Mouse (Mus musculus): ENCODE measurements at regions not wholly inside any gene's neighbourhood (a gene's known extent, or its start where the extent isn't known, plus 50 kb on each side); places are given as distances from the start of the nearest gene placed in this dataset.
"Not testable (repeated sequence)": the region's sequence is repeated elsewhere in the genome, so short reads cannot be mapped to it uniquely, and the experiment has no call there.

DNA sequence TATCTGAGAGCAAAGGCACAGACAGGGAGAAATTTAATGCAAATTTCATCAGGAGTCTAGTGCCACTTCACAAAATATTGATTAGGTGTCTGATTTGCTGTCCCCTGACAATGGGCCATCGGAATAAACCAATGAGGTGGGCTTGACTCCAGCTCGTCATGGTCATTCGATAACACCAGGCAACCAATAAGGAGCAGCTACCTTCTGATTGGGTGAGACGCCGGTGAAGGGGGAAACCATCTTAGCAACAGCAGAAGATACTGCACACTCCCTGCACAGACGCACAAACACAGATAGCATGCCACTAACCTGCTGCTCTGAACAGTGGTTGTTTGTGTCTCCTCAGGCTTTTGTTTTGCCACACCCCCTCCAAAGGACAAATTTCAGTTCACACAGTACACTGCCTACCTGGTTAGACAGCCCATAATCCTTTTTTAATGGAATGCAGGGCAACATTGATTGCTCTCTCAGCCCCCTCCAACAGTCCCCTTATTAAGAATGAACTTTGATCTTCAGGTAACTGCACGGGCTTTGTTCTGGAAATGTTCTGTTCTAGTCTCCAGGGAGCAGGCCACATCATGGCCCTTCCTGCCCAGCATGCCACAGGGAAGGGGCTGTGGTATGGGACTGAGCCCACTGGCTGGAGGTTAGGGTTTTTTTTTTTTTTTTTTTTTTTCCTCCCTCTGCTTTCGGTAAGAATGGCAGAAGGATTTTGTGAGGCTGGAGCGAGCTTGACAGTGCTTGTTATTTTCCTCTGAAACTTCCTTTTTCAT, 285.1 kb upstream of the Ubash3b start:
- DNase-seq (ENCODE audit: low spot score): no peak

DNA sequence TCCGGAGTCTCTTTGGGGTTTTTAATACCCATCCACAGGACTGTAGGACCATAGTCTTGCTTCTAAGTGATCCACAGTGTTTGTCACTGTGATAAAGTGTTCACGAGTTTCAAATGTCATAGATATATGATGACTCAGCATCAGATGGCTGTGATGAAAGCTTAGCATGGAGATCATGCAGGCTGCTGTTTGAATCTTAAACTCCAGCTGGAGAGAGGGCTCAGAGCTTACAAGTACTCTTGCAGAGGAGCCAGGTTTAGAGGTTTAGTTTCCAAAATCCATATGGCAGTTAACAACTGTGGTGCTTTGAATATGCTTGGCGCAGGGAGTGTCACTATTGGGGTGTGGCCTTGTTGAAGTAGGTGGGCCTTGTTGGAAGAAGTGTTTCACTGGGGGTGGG, 280.9 kb upstream of the Ubash3b start:
- no peak for DNase-seq (ENCODE audit: low spot score)

DNA sequence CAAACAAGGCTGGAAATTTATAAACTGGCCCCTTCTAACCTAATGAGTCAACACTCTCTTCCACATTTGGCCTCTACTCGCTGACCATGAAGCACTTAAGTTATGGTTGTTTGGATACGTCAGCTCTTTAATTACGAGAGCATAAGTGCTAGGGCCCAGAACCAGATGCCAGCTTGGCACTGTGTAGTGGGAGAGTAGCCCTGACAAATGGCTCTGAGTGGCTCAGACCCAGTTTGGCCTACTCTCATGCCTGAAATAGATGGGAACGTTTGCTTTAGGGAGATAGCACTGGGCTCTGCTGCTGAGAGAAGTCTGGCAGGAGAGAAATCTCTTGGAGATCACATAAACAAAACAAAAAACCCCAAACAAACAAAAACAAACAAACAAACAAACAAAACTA, 278.5 kb upstream of the Ubash3b start:
- DNase-seq (ENCODE audit: low spot score): no peak

DNA sequence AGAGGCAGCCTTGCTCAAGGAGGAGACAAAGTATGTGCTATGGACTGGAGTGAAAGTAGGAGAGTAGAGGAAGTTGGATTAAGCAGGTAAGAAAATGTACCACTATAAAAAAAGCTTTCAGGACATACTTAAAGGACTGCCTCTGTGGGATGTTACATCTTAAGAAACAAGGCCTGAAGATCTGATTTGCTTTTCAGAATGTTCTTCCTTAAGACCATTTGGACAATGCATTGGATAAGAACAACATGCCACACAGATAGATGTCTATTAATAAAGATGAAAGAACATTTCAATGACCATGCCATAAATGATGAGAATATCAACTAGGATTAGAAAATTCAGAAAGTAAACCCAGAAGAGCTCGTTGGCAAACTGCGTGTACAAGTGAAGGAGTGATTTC, 276.6 kb upstream of the Ubash3b start:
- no peak for DNase-seq (ENCODE audit: low spot score)

DNA sequence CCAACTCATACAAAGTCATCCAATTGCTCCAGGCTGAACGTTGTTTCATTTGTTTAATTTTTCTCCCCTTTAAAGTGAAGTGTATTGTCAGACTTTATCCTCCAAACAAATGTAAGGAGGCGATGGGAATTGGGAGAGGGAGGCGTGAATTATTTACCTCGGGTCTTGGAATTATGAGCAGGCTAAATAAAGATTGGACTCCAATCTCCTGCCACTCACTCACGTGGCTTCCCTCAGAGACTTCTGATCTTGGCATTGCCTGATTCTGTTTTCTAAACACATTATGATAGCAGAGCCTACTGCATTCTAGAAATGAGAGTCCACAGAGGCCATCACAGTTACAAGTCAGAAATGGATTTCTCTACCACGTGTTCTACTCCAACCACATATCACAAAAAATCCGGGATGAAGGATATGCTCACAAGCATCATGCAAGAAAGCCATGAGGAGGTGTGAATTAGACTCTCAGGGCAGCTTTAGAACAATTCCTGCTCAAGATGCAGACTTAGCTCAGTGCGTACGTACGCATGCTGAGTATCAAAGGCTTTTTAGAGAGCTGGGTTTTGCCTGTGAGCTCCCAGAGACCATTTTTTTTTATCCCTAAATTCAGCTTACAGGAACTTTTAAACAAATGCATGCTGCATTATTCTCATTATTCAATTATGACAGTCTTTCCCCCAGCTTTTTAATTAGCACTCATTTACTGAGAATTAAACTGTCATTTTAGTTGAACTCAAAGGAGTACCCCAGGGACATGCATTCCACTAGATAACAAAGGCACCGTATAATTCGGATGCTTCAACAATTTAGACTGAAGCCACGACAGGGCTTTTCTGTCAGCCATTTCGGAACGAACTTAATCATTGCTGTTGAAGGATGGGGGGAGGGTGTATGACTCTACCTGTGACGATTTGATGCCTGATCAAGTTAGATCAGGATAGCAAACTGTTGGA, 269.2 kb upstream of the Ubash3b start:
- DNase-seq (ENCODE audit: low spot score): no peak

DNA sequence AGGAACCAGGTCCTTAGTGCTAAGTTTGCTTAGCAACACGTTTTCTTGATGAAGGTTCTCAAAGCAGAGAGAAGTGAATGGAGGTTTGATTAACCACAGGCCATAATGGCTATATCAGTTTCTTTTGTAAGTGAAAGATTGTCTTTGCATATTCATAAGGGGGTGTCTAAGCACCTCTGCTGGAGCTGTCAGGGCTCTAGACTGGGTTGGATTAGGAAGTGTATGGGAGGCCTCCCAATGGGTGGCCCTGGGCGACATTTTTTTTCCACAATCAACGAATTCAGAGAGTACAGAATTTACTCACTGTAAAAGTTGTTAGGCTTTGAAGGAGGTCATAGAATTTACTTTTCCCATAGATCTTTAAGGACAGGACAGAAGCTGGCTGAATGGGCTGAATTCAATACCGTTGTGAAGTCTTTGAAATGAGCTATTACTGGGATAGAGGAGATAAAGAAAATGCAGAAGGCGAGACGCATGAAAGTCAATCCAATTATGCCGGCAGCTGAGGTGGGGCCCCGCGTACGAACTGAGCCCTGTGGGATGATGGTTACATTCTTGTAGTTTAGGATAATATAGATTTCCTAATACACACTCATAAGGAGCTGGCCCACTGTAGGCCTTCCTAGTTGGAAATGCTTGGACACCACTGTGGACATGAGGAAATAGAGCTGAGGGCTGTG, 268.4 kb upstream of the Ubash3b start:
- DNase-seq (ENCODE audit: low spot score): no peak

DNA sequence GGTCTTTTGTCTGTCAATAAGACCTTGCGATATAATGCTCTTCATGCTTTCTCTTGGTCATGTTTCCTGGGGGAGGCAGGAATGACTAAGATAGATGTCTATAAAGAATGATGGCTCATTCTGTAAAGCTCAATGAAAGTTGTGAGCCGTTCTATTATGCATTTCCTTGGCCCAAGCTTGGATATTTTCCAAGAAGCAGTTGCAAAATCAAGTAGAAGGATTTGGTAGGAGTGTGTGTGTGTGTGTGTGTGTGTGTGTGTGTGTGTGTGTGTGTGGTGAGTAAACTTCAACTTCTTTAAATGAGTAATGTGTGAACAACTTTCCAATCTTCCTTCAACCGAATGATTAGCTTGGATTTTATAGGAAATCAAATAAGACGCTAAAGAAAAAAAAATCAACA, 267.7 kb upstream of the Ubash3b start:
- DNase-seq (ENCODE audit: low spot score): no peak

DNA sequence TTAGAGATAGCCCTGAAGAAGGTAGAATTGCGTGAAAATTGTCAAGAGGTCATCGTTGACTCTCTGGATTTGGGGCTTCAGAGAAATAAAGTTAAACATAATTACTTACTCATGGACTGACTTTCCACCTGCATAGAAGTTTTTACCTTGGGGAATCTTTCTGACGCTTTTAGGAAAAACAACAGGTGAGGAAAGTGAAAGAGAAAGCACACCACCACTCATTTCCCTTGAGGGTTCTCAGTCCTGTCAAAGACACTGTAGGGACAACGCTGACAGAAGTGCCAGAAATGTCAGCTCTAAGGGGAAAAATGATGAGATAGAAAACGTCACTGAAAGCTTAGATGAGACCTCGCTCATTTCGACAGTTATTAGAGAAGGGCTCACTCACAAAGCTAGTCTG, 265.2 kb upstream of the Ubash3b start:
- no peak for DNase-seq (ENCODE audit: low spot score)

DNA sequence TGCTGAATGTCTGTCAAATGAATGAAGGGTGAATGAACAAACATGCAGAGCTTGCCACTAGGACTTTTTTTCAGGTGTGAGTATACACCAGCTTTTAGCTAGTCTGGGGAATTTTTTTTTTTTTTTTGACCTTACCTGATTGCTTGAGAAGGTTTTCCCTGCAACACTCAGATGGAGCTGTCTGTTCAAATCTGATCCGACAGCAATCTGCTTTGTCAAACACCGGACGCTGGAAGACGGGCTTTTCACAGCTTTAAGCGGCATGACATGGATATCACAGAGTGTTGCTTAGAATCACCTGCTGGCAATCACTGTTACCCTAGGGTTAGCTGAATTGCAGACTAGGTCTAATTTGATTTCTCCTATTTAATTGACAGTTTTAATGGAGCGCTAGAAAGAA, 263.7 kb upstream of the Ubash3b start:
- DNase-seq (ENCODE audit: low spot score): no peak

DNA sequence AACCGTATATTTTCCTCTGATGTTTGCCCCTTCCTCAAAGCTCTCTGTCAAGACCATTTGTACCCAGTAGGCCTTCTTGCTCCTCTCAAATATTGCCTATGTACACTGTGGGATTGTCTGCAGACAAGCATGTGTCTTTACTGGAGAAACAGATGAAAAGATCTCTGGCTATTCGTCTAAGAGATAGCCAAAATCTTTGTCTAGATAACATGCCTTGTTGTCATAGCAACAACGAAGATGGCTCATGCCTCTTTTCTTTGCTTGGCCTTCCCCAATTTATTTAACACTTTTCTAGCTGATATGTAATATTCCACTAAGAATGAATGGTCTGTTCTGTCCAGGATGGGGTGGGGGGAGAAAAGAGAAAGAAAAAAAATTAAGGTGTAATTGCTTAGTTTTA, 252.3 kb upstream of the Ubash3b start:
- DNase-seq (ENCODE audit: low spot score): no peak

DNA sequence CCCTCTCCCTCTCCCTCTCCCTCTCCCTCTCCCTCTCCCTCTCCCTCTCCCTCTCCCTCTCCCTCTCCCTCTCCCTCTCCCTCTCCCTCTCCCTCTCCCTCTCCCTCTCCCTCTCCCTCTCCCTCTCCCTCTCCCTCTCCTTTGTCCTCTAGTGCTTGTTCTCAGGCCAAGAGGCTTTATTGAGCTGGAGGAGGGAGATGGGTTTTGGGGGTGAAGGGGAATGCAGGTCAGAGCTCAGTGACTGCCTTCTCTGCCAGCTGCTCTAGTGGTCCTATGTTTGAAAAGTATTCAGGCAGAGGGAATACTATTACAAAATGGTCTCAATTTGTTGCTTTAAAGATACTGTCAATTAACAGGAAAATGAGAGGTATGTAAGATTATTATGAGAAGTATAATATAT, 251.6 kb upstream of the Ubash3b start:
- not testable (repeated sequence) for DNase-seq (ENCODE audit: low spot score)

DNA sequence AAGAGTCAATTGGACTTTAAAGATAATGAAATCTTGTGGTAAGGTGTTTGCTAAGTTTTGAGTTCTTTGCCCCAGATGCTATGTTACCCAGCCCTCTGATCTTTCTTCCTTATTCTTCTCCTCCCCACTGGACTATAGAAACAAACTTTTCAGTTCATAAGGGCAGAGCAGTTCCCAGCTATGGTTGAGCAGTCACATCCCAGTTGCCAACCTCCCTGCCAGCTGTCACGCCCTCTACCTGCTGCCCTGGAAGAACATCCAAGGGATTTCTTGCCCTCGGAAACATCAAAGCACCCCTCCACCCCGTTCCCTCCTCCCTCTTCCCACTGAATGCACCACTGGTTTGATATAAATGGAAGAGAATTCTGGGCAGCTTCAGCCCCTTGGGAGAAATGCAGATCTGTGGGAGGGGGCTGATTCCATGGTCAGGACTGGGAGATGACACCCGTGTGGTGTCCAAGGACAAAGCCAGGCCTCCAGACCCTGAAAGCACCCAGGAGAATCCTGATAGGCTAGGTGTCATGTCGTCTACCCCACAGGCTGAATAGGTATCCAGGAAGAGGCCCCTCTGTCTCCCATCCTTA, 250.8 kb upstream of the Ubash3b start:
- no peak for DNase-seq (ENCODE audit: low spot score)

DNA sequence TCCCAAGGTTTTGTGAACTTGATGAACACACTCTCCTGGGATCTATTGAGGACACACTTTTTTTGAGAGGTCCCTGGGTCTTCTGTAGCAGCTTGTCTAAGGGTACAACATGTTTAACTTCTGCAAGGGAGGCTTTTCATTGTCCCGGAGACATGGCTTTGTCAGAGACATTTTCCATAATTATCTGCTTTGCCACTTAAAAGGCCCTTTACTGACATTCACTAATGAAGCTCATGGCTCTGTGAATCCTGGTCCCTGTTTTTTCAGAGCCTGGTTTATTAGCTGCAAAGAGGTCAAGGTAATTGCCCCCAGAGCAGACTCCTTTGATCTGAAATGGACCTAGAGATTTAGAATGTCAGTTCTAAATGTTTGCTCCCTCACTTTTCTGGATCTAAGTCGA, 246.8 kb upstream of the Ubash3b start:
- no peak for DNase-seq (ENCODE audit: low spot score)

DNA sequence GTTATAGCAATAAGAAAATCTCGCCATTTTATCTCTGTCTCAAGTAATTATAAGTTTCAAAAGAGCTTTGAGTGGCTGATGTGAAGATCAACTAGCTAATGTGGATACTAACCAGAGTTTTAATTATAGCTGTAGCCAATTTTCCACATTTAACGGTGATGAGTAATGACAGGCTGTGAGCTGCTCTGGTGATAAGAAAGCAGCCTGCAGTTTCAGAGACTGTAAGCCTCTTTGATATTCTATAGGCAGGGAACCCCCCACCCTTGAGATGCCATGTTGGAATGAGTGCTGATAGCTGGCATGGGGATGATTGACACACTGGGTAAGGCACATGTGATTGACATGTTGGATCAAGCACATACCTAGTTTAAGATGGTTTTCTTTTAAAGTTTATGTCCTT, 245.6 kb upstream of the Ubash3b start:
- no peak for DNase-seq (ENCODE audit: low spot score)

DNA sequence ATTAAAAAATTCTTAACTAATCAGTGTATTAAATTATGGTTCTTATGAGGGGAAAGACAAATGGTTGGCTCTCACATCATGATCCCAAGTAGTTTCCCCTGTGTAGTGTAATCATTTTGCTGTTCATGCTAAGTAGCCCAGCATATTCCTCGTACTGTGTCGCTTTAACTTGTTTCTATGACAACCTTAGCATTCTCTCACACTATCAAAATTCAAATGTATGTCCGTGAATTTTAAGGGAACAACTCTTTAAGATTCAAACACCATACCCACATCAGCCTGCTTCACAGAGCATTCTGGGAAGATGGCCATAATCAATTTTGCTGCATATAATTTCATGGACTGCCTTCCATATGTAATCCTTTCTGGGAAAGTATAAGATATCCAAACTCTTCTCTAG, 241.4 kb upstream of the Ubash3b start:
- DNase-seq (ENCODE audit: low spot score): no peak

DNA sequence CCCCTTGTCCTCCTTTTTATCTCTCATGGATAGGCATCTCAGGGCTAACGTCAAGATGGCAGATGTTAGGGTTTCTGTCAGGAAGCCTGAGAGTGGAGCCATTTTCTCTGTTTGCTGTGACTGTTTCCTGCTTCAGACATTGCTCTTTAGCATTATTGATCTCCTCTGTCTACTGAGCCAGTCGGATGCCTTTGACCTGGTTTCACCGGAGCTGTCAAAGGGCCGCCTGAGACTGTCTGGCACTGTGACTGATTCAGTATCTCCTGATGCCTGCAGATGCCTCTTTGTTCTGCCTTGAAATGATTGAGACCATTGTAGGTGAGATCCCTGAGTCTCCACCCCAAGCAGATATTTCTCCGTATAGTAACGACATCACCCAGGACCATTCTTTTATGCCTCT, 239.5 kb upstream of the Ubash3b start:
- DNase-seq (ENCODE audit: low spot score): no peak

DNA sequence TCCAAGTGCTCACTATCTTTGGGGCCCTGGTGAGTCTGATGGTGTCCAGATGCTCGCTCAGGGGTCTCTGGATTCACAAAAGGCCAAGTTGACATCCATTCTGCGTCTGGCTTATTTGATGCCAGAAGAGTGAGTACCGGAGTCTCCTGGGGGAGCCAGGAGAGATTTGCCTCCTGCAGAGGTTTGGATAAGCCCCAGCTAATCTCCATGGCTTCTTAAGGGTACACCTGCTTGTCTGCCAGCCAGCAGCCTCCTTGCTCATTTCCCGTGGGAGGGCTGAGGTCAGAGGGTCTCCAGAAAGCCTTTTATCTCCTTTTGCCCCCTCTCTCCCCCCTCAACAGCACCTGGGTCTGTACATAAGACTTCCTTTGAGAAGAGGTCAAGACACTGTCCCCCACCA, 234.0 kb upstream of the Ubash3b start:
- no peak for DNase-seq (ENCODE audit: low spot score)

DNA sequence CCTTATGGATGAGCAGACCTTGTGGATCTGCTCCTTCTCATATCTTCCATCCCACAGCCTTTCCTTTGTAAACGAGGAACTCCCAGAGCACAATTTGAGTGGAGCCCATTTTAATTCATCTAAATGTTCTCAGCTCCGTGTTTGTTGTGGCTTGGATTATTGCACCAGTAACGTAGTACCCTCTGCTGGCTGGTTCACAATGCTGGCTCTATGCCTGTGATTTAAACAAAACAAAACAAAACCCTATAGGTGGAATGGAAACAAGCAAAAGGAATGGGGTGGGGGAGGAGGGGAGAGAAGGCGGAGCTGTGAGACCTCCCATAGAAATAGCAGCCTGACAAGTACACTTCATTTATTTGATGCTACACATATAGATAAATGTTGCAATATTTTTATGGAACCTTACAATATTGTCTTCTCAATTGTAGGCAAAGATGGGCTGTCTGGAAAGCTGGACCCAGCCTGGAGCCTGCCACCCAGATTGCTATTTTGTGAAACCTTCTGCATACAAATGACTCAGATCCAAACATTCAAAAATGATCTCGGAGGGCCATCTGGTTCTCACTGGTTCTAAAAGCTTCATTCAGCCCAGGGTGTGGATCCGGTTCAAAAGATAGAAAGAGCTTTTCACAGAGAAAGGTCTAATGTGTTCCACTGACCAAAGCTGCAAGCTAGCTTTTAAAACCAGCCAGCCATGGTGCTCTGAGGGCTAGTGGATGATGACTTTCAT, 230.3 kb upstream of the Ubash3b start:
- DNase-seq (ENCODE audit: low spot score): no peak

DNA sequence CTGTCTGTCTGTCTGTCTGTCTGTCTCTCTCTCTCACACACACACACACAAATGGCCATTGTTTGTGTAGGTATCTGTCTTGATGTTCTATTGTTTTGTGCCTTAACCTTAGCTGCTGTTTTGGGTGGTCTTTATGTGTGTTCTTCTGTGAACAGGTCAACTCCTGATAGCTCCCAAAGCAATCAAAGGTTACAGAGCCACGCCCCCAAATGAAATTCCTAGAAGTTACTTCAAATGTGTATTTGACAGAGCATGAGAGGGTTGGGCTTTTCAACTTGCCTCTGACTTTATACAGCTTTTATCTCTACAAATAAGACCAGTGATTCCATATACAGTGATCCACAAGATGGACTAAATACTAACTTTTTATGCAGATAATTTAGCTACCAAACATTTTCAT, 217.8 kb upstream of the Ubash3b start:
- DNase-seq (ENCODE audit: low spot score): no peak

DNA sequence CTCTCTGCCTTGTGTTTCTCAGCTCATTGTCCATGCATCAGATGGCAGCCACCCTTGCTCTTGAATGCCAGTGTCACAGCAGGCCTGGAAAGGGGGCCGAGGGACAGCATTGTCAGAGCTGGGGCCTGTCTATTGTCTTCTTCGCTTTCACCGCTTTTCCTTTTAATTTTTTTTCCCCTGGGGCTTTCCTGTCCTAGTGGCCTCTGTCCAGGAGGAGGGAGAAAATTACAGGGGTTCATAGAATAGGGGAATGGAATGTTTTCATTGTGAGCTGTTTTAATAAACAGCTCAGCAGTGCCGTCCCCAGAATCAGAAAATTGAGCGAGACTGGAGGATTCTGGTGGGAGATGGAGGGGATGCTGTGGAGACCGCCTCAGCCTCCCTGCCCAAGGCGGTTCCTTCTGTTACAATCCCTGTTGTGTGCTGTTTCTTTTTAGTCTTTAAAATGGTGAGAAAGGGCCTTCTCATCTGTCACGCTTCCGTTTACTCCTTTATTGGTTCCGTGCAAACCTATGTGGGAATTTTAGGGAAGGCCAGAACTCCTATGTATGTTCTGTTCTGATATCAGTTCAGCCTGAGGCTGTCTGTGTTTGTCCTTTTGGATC, 217.2 kb upstream of the Ubash3b start:
- no peak for DNase-seq (ENCODE audit: low spot score)
